Mouse (Mus musculus) thymus, postnatal 10 days (tissue): ENCODE results near the gene Gm13083.
"Not testable (repeated sequence)": the region's sequence is repeated elsewhere in the genome, so short reads cannot be mapped to it uniquely, and the experiment has no call there.

Source experiments
- DNase-seq, 2 experiments: peaks; one replicate each; pipeline ENCODE4 v3.0.0; 2021; ENCODE audit warnings: low spot score in 2 of 2

Gm13083 gene

GRCm38 (mm10) chr4:143614703-143615102 lies at the start of gene Gm13083:
Gene Gm13083, plus strand, starts transcription at chr4:143615003.
- not testable (repeated sequence) for DNase-seq

GRCm38 (mm10) chr4:143611927-143612326 lies 2.9 kb upstream of the Gm13083 start:
- DNase-seq, result not testable (repeated sequence)

- not testable (repeated sequence) for DNase-seq
Measured at GRCm38 (mm10) chr4:143618101-143618500, 3.3 kb downstream of the Gm13083 start.

GRCm38 (mm10) chr4:143657146-143657545 lies 42.3 kb downstream of the Gm13083 start, which contains the start of gene Gm13088:
Gene Gm13088, minus strand, starts transcription at chr4:143657246.
- DNase-seq, result not testable (repeated sequence)
